Mouse (Mus musculus) liver, embryonic 12.5 days (tissue): Measurements from ENCODE around the gene Lgi2. TPM values are rescaled to one million over a fixed set of nuclear protein-coding genes. Genes with fewer than 3 reads are reported as not detected.

Experiments used
- ATAC-seq: fragments of 200-750 bp; cut with Nextera tagmentation; 2 replicates; pipeline ENCODE4 v1.8.0; 2017; ENCODE audit warnings: moderate number of reproducible peaks, mild to moderate bottlenecking, moderate library complexity
- H3K27ac ChIP-seq: fragments of 300-500 bp; sonication (generic); 2 replicates; pipeline ENCODE4 v1.5.1; 2016; ENCODE audit warnings: mild to moderate bottlenecking
- H3K27me3 ChIP-seq: fragments of 300-500 bp; sonication (generic); replicated peaks from 2 replicates; pipeline ENCODE4 v1.6.1; 2016; ENCODE audit warnings: mild to moderate bottlenecking, moderate library complexity
- H3K36me3 ChIP-seq: fragments of 300-500 bp; sonication (generic); 2 replicates; pipeline ENCODE4 v1.6.1; 2016; ENCODE audit warnings: mild to moderate bottlenecking, moderate library complexity
- H3K4me1 ChIP-seq: fragments of 300-500 bp; sonication (generic); 2 replicates; pipeline ENCODE4 v1.6.1; 2016
- H3K4me2 ChIP-seq: fragments of 300-500 bp; sonication (generic); 2 replicates; pipeline ENCODE4 v1.6.1; 2016; ENCODE audit warnings: mild to moderate bottlenecking, moderate library complexity
- H3K4me3 ChIP-seq: fragments of 300-500 bp; sonication (generic); 2 replicates; pipeline ENCODE4 v1.5.1; 2016; ENCODE audit warnings: mild to moderate bottlenecking, moderate library complexity
- H3K9ac ChIP-seq: fragments of 300-500 bp; sonication (generic); 2 replicates; pipeline ENCODE4 v1.6.1; 2016; ENCODE audit warnings: mild to moderate bottlenecking, moderate library complexity
- H3K9me3 ChIP-seq: fragments of 300-500 bp; sonication (generic); replicated peaks from 2 replicates; pipeline ENCODE4 v1.6.1; 2016; ENCODE audit warnings: mild to moderate bottlenecking, moderate library complexity
- WGBS: fragments of 180-500 bp; shearing (Covaris S2); methylation state at CpG from one replicate; pipeline ENCODE4 v1.1.7; 2016; ENCODE audit not compliant: insufficient replicate concordance; 5-methylcytosine and 5-hydroxymethylcytosine counted together
- polyA plus RNA-seq: library from polyadenylated mRNA; unstranded; fragments of >200 nt; fragmentation: Nextera tagmentation; extraction: Ambion mirVana; gene quantifications from 2 replicates; pipeline ENCODE4 v1.2.1, GENCODE M21; 2016

Gene Lgi2
- polyA plus RNA-seq, 1 experiment from 2014 or later, result 0.50 TPM

DNA sequence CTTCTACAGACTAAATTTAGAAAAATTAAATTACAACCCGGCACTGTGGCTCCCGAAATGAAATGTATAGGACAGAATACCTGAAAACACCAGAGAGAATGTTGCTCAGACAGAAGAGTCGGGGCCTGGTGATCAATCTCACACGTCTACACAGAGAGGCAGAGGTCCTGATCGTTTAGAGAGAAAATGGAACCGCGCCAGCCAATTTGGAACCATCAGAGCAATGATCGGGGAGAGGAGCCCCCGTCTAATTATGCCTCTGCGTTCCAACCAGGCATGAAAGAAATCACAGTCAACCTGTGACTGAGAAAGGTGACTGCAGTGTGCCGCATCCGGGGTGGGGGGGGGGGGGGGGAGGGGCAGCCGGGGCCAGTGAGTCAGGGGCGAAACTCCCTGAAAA, 70.6 kb downstream of the Lgi2 start:
- Histone ChIP-seq H3K4me2 (no peak overlapping the region), H3K36me3 (no peaks in the 10 kb centered on the region), H3K9me3 (no peaks in the 10 kb centered on the region), H3K9ac (no peak overlapping the region), H3K4me1 (no peaks in the 10 kb centered on the region), H3K4me3 (no peak overlapping the region), H3K27ac (no peak overlapping the region), H3K27me3 (no peaks in the 10 kb centered on the region)
- ATAC-seq, result no peak
- 67% methylated on average over 13 of the region's 14 CpGs for WGBS

DNA sequence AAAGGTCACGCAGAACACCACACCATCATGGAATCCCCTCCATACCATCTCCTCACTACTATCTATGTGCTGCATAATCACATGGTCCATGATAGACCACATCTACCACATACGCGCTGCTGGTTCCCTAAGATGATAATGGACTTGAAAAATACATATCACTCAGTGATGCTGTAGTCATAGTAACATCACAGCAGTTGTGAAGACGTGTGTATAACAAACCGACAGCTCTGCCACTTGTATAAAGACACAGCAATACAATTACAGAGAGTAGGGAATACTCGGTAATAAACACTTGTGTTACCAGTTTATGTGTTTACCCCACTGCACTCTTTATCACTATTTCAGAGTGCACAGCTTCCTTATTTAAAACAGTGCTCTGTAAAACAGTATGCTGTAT, 74.8 kb downstream of the Lgi2 start:
- ATAC-seq, result no peak
- no peak overlapping the region for H3K4me2 ChIP-seq
- no peaks in the 10 kb centered on the region for H3K9me3 ChIP-seq
- whole genome bisulfite sequencing, result 72% methylated on average over 6 of the region's 6 CpGs
- H3K27ac ChIP-seq, result no peak overlapping the region
- no peaks in the 10 kb centered on the region for H3K27me3 ChIP-seq
- H3K4me1 ChIP-seq, result no peaks in the 10 kb centered on the region
- no peak overlapping the region for H3K4me3 ChIP-seq
- no peak overlapping the region for H3K9ac ChIP-seq
- no peaks in the 10 kb centered on the region for H3K36me3 ChIP-seq

DNA sequence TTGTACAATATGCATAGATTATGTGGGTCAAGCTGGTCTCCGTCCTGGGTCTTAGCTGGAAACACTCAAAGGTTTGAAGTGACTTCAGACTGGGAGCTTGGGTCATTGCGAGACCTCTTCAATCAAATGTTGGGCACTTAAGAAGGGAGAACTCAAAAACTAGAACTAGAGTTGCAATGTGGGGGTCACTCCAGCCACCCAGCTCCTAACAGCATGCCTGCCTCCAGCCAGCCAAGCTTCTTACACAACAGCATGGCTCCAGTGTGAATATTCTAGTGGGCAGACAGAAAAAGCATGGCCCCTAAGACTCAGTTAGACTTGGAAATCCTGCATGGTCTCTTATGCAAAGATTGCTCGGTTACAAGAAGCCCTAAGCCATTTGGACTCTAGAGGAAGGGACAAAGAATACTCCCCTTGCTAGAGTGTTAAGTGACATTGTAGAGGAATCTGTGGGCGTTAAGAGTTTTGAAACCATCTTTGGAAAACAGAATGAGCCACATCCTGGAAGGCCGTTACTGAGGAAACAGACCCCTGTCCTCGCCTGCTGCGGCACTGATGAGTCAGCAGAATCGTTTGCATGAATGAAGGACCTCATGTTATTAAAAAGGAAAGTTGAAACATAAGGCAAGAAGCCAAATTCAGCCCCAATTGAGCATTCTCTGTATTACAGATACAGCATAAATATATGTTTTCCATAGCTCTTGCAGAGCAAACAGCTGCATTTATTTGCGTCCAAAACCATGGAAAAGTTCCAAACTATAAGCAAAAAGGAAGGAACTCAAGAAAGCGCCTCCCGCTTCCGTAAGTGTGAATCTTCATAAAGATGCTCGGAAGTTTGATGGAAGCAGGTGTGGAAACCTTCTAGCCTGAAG, 78.5 kb downstream of the Lgi2 start:
- Histone ChIP-seq H3K36me3 (no peaks in the 10 kb centered on the region), H3K9me3 (no peaks in the 10 kb centered on the region), H3K27me3 (no peaks in the 10 kb centered on the region), H3K4me1 (no peaks in the 10 kb centered on the region), H3K27ac (no peak overlapping the region), H3K4me3 (no peak overlapping the region), H3K9ac (no peak overlapping the region), H3K4me2 (no peak overlapping the region)
- 50% methylated on average over 13 of the region's 13 CpGs for WGBS
- ATAC-seq, result no peak

Other genes starting within 250 kb of the Lgi2 start
- 1.9 and 2.0 TPM in 2 replicates for gene Sod3, start 202.7 kb downstream of the Lgi2 start, polyA plus RNA-seq
- gene Ccdc149, start 94.9 kb downstream of the Lgi2 start, polyA plus RNA-seq, result 0.72 and 0.74 TPM in 2 replicates
- gene Sepsecs, start 103.2 kb upstream of the Lgi2 start, polyA plus RNA-seq, result 10.1 and 10.2 TPM in 2 replicates
- 25.3 and 26.3 TPM in 2 replicates for gene Pi4k2b, start 175.1 kb upstream of the Lgi2 start, polyA plus RNA-seq
- 11.9 and 12.6 TPM in 2 replicates for gene Zcchc4, start 208.9 kb upstream of the Lgi2 start, polyA plus RNA-seq